Mouse (Mus musculus) heart, adult 2 months (tissue): ENCODE data around the gene Wipf1.

ENCODE experiments used
- CTCF ChIP-seq: fragments of 200-600 bp; IDR thresholded peaks from 2 replicates; pipeline ENCODE4 v1.8.1; 2022; ENCODE audit warnings: antibody characterized with exemption, mild to moderate bottlenecking, moderate library complexity
- EP300 ChIP-seq: fragments of 200-500 bp; IDR thresholded peaks from 2 replicates; pipeline ENCODE4 v1.6.1; 2011; ENCODE audit warnings: low read depth, low read length, control low read depth; ENCODE audit not compliant: insufficient read depth
- POLR2A ChIP-seq: fragments of 200-500 bp; IDR thresholded peaks from 2 replicates; pipeline ENCODE4 v1.6.1; 2011; ENCODE audit warnings: mild to moderate bottlenecking, low read depth, low read length, control low read depth; ENCODE audit not compliant: insufficient read depth

- TF ChIP-seq CTCF (no peak), POLR2A (no peak), EP300 (no peak)
These were observed 149.1 kb downstream of the Wipf1 start for GRCm38 (mm10) chr2:73380298-73380975.
